Mouse (Mus musculus) MN1 (cell line): Measurements from ENCODE around the gene Gm10424.
"Not testable (repeated sequence)": the region's sequence is repeated elsewhere in the genome, so short reads cannot be mapped to it uniquely, and the experiment has no call there.

Experiments
- DNase-seq: peaks from one replicate; pipeline ENCODE4 v3.0.0-alpha.2; 2016; ENCODE audit warnings: low spot score

Gene Gm10424

GRCm38 (mm10) chr5:95272668-95273067 lies at the start of gene Gm10424:
TSS of gene Gm10424 (minus strand) at chr5:95272768.
- not testable (repeated sequence) for DNase-seq

- DNase-seq, result not testable (repeated sequence)
These were observed 33.0 kb upstream of the Gm10424 start, which contains the start of gene Gm3259 for GRCm38 (mm10) chr5:95305611-95306010. TSS of gene Gm3259 (plus strand) at chr5:95305911.
